Mouse (Mus musculus) spleen, postnatal 10 days (tissue): Measurements from ENCODE around the gene Bsg.
"Not testable (repeated sequence)": the region's sequence is repeated elsewhere in the genome, so short reads cannot be mapped to it uniquely, and the experiment has no call there.

Experiments
- DNase-seq, 2 experiments: peaks; one replicate each; pipeline ENCODE4 v3.0.0; 2021 to 2022; ENCODE audit warnings: low spot score in 2 of 2

Bsg gene

DNA sequence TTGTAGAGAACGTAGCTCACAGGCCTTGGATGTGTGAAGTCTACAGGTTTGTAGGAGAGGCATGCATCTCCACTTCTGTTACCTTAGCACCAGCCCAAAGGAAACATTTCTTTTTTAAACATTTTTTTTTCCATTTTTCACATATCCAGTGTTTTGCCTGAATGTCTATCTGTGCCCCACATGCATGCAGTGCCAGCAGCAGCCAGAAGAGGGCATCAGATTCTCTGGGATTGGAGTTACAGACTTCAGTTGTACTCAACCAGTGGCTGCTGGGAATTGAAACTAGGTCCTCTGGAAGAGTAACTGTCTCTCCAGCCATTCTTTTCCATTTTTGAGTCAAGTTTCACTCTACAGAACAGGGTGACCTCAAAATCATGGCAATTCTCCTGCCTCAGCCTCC lies 28.2 kb downstream of the Bsg start:
- peak; percentile 57 to 72 for DNase-seq

DNA sequence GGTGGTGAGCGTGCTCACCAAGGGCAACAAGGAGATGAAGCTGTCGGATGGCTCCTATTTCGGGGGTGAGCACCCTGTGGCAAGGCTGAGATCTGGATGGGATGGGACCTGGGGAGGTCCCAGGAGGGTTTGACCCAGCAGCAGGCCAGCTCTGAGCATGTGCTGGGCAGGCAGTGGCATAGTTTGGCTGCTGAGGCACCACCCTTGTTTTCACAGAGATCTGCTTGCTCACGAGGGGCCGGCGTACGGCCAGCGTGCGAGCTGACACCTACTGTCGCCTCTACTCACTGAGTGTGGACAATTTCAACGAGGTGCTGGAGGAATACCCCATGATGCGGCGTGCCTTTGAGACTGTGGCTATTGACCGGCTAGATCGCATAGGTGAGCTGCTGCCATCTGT lies 29.6 kb downstream of the Bsg start:
- no peak for DNase-seq

DNA sequence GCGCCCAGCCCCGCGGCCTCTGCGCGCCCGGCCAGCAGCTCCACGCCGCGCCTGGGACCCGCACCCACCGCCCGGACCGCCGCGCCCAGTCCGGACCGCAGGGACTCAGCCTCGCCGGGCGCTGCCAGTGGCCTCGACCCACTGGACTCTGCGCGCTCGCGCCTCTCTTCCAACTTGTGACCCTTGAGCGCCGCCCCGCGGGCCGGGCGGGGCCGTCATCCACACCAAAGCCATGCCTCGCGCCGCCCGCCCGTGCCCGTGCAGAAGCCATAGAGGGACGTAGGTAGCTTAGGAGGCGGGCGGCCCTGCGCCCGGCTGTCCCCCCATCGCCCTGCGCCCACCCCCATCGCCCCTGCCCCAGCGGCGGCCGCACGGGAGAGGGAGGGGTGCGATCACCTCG lies 31.1 kb downstream of the Bsg start:
- no peak for DNase-seq

DNA sequence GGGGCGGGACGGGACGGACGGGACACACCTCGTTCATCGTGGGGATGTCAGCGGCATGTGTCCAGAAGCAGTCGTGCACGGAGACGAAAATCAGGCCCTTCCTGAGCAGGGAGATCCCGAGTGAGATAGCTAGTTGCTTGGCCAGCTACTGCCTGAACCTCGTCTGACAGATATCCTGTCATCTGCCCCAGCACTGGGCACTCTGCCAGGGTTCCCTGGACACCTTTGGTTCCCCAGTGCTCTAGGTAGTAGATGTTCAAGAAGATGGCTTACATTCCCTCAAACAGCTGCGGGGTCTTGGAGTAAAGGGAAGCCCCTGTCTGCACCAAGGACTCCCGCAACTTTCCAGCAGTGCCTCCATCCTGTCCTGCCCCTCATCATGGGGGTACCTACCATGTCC lies 32.4 kb downstream of the Bsg start:
- DNase-seq = no peak

DNA sequence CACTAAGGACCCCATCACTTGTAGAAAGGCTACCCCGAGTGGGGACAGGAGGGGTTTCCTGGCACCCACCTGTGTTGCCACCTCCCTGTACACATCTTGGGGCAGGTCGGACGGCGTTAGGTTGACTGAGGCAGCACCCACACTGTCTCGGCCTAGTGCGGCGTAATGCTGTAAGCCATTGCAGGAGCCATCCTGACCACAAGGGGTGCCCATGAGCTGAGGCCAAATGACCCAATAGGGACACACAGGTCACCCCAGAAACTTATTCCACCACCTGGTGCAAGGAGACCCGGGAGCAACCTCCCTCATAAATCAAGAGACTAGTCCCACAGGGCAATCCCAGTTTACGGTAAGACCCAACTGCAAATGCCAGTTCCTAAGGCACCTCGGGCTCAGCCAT lies 34.0 kb downstream of the Bsg start:
- peak in 1 of 2 experiments; percentile 65 for DNase-seq

DNA sequence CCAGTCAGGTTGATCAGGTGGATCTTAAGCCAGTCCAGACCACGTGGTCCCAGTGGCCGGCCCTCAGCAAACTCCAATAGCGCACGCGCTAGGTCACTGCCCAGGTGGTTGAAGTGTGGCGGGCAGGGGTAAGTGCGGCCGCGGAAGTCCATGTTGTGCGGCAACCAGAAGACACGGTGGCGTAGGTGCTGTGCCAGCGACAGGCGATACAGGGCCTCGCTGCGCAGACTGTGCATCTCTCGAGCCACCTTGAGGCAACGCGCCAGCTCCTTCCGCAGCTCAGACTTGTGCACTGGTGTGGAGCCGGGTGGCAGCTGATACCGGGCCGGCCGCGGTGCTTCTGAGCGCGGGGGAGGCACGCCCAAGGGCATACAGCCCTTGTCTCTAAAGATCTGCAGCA lies 34.9 kb downstream of the Bsg start:
- no peak for DNase-seq

DNA sequence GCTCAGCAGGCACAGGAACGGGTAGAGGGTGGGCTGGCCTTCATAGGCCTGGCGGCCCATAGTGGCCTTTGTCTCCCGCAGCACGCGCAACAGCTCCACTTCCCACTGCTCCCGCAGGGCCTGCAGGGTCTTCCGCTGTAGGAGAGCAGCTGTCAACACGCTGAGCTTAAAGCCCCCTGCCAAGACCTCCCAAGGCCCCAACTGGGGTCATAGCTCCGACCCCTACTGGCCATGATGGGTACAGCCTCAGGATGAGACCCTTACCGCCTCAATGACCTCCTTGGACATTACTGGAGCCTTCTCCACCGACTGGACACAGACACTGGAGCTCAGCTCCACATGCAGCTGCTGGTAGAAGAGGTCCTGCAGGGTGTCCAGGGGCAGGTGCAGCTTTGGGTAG lies 36.6 kb downstream of the Bsg start:
- DNase-seq = no peak

DNA sequence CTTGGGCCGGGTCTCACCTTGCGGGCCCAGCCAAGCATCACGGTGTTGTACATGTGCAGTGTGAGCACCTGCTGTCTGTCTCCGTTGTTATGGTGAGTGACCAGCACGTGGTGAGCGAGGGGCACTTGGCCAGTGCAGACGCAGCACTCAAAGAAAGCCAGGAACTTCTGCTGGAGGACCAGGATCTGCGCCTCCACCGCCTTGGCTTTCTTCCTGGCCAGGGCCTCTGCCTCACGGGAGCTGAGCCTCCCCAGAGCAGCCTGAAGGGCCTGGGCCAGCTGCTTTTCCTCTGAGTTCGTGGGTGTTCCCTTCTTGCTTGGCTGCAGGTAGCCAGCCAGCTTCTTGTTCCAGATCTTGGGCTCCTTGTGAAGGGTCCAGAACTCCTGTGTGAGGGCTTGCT lies 38.9 kb downstream of the Bsg start:
- DNase-seq = no peak

DNA sequence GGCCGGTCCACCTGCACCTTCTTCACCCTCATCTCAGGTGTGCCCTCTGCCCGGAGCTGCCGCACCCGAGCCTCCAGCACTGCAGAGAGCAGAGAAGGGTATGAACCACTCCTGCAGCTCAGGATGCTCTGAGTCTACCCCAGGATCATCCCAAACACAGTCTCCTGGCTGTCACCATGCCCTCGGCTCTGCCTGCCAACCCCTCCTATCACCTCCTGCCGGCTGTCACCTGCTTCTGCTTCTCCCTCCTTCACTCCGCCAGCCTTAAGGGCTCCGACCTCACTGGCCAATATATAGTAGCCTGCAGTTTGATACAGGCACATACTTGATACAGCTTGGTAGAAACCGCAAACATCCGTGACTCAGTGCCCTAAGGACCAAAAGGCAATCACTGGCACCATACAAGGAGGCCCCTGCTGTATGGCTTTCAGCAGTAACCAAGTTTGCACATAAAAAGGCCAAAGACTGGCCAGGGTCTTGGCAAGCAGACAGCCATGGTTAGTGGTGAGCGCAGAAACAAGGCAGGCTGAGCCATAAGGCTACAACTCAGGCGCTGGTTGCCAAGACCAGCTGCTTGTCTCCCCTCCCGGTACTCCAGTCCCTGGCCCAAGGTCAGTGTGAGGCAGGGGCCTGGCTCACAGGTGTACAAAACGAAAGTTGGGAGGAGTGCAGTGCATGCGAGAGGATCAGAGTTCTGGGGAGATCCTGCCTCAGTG lies 39.5 kb downstream of the Bsg start:
- no peak for DNase-seq

DNA sequence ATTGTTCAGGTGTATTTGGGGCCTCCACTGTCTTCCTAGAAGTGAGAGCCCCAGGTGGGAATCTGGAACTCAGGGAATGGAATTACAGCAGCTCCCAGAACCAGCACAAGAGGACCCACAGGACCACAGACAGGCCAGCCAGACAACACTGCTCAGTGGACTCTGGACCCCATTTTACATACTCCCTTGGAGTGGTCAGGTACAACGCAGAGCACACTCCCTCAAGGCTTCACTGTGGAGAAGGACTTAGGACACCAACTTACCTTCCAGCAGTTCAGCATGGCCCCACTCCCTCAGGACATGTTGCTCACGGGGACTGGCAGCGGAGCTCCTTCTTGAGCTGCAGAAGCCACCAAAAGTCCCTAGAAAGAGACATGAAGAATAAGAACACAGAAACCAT lies 41.1 kb downstream of the Bsg start:
- no peak for DNase-seq

DNA sequence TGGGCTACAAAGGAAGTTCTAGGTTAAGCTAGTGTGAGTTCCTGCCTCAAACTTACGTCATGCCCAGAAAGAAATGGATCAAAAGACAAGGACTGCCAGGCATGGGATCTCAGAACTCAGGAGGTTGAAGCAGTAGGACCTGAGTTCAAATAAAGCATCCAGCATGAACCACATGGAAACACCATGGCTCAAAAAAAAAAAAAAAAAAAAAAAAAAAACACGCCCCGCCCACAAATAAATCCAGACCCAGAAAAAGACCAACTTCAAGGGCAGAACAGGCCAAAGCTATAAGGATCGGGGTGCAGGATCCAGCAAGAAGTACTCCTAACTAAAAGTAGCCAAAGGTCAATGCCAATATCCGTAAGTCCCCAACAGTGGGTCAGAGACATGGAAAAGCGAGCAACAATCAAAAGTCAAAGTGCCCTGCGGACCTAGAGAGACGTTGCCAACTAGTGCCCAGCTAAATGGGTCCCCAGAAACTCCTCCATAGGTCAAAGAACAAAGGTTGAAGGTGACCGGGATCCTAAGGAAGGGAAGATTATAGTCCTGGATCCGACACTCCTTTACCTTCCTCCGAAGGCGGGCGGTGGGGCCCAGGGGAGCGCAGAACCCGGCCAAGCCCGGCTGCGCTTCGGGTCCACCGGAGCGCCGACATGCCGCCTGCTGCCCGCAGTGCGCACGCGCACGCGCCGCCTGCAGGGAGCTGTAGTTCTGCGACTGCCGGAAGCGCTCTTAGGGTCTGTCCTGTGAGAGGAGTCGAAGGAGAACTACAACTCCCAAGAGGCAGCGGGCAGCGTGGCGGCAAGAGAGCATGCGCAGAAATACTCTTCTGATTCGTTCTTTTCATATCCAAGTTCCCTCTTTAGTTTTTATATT lies 41.8 kb downstream of the Bsg start, which contains the start of gene Polrmt:
Gene Polrmt (minus strand): TSS at position 684 of the 876 bp plus-strand sequence.
- DNase-seq = peak; percentile 89 to 95

DNA sequence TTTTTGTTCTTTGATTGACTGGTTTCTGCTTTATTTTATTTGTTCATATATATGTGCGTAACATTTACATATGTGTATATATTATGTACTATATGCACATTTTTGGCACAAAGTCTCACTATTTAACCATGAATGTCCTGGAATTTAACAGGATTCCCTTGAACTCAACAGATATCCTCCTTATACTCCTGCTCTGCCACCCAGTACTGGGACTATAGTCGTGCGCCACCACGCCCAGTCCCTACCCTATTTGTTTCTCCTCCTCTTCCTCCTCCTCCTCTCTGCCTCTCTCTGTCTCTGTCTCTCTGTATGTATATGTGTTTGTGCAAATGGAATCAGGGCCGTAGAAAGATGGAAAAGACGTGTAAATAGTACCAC lies 42.5 kb downstream of the Bsg start:
- no peak for DNase-seq

DNA sequence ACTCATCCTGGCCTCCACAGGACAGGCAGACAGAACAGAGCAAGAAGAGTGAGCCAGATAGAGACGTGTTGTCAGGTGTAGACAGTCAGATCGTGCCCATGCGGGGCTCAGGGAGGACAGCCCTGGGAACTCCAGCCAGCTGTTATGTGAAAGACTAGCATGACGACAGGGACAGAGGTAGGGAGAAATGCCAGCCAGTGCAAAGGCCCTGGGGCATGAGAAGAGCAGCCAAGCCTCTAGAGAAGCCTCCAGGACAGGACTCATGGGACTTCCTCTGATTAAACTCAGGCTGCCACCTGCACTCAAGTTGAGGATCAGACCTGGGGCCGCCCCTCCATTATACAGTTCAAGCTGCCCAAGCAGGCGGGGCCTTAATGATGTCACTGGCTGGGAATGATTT lies 44.2 kb downstream of the Bsg start:
- DNase-seq = no peak

DNA sequence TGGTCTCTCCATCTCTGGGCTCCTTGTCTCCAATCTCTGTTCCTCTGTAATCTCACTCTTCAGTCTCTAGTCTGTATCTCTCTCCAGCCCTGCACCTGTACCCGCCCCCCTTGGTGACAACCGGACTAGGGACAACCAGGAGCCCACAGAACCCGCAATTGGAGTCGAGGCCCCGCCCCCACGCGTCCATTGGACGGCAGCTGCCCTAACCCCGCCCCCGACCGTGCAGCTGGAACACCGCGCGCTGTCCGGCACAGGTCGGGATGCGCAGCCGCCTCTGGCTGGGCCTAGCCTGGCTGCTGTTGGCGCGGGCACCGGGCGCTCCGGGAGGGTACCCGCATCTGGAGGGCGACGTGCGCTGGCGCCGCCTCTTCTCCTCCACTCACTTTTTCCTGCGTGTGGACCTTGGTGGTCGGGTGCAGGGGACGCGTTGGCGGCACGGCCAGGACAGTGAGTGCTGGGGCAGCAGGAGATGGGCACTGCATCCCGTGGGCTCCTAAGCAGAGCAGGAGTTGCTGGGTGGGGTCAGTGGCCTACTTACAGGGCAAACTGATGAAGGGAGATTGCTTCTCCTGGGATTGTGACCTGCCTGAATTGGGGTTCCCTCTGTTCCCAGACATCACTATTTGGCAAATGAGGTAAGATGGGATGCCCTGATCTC lies 50.7 kb downstream of the Bsg start, which contains the start of gene Fgf22:
Gene Fgf22 (plus strand): TSS at position 221 of the 661 bp plus-strand sequence.
- DNase-seq = peak in 1 of 2 experiments; percentile 72

DNA sequence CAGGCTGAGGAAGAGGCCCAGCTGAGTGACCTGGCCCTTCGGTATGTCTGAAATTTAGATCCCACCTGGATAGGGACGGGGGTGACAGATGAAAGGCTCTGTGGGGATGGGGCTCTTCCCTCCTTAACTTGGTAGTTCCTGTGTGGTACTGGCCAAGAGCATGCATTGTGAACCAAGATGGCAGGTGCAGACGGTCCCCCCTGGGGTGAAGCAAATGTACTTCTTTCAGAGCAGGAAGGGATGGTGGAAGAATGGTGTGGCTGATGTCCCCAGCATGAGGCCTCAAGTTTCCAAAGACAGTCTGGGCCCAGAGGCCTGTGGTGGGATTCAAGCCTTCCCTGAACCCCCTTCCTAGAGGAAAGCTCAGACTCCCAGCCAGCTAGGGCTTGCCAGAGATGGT lies 51.6 kb downstream of the Bsg start:
- DNase-seq = no peak

DNA sequence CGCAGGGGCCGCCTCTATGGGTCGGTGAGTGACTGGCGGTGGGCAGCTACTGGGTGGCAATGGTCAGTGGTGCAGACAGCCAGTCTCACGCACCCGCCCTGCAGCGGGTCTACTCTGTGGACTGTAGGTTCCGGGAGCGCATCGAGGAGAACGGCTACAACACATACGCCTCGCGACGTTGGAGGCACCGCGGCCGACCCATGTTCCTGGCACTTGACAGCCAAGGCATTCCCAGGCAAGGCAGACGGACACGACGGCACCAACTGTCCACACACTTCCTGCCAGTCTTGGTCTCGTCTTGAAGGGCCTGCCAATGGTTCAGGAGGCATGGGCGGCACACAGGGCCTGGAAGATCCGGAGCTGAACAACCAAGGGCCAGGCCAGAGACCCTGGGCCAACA lies 52.4 kb downstream of the Bsg start:
- DNase-seq = no peak

DNA sequence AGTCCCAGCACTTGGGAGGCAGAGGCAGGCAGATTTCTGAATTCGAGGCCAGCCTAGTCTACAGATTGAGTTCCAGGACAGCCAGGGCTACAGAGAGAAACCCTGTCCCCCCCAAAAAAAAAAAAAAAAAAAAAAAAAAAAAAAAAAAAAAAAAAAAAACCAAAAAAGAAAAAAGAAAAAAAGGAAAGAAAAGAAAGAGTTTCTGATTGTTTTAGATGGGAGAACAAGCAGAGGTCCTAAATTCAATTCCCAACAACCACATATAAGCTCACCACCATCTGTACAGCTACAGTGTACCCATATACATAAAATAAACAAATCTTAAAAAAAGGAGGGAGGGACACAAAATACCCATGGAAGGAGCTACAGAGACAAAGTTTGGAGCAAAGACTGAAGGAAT lies 55.4 kb downstream of the Bsg start:
- DNase-seq = not testable (repeated sequence)

DNA sequence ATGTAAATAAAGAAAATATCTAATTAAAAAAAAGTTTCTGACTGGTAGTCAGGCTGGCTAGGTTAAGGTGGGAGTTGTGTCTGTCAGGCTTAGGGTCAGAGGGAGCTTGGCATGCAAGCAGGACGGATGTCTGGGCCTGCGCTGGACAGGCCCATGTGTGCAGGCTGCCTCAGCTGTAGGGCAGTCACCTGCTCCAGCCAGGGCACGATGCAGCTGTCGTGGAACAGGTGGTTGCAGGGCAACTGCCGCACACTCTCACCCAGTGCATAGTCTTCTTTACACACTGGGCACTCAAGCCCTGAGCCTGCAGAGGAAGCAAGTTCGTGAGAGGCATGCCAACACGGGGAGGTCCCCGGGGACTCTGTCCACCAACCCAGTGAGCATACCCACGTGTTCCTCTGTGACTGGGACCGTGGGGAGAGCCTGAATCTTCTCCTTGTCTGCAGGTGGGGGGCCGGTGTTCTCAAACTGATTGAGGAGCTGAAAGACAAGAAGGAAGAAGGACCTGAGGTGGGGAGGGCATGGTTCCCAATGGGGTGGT lies 56.4 kb downstream of the Bsg start:
- DNase-seq = no peak
